Mouse (Mus musculus) kidney, adult 2 months (tissue): Measurements from ENCODE around the gene Gpr55. TPM values are rescaled to one million over a fixed set of nuclear protein-coding genes. Genes with fewer than 3 reads are reported as not detected.

ENCODE experiments used
- DNase-seq: peaks from one replicate; pipeline ENCODE4 v3.0.0; 2021
- H3K27ac ChIP-seq: fragments of 200-500 bp; 2 replicates; pipeline ENCODE4 v1.5.1; 2012; ENCODE audit warnings: low read depth, low read length, control low read depth, inconsistent platforms; ENCODE audit not compliant: insufficient read depth
- H3K27me3 ChIP-seq: fragments of 200-500 bp; replicated peaks from 2 replicates; pipeline ENCODE4 v1.6.1; 2012; ENCODE audit warnings: mild to moderate bottlenecking, moderate library complexity, low read length, inconsistent platforms; ENCODE audit not compliant: control insufficient read depth, insufficient read depth
- H3K36me3 ChIP-seq: fragments of 200-500 bp; 2 replicates; pipeline ENCODE4 v1.6.1; 2012; ENCODE audit warnings: mild to moderate bottlenecking, moderate library complexity, low read length, inconsistent platforms; ENCODE audit not compliant: control insufficient read depth, insufficient read depth
- H3K4me1 ChIP-seq: fragments of 200-500 bp; 2 replicates; pipeline ENCODE4 v1.6.1; 2011; ENCODE audit warnings: low read length; ENCODE audit not compliant: control insufficient read depth, insufficient read depth
- H3K4me3 ChIP-seq: fragments of 200-500 bp; 2 replicates; pipeline ENCODE4 v1.5.1; 2011; ENCODE audit warnings: mild to moderate bottlenecking, low read depth, low read length, control low read depth; ENCODE audit not compliant: insufficient read depth
- CTCF ChIP-seq: fragments of 200-500 bp; conservative IDR thresholded peaks from 2 replicates; pipeline ENCODE4 v1.5.1; 2011; ENCODE audit warnings: low read depth, mild to moderate bottlenecking, control low read depth, low read length, moderate library complexity, mixed read lengths; ENCODE audit not compliant: insufficient read depth, insufficient read length
- POLR2A ChIP-seq: fragments of 200-500 bp; IDR thresholded peaks from one replicate; pipeline ENCODE4 v1.6.1; 2011; ENCODE audit warnings: low read depth, low read length, control low read depth
- WGBS: fragments of 180-500 bp; shearing (Covaris S2); methylation state at CpG from one replicate; pipeline ENCODE4 v1.1.7; 2018; 5-methylcytosine and 5-hydroxymethylcytosine counted together
- polyA plus RNA-seq: library from polyadenylated mRNA; depleted of rRNA; stranded (reverse); fragments of >200 nt; gene quantifications from 2 replicates; pipeline ENCODE4 v1.2.3, GENCODE M21; 2012

Gene Gpr55
- polyA plus RNA-seq, 1 experiment, result not detected

DNA sequence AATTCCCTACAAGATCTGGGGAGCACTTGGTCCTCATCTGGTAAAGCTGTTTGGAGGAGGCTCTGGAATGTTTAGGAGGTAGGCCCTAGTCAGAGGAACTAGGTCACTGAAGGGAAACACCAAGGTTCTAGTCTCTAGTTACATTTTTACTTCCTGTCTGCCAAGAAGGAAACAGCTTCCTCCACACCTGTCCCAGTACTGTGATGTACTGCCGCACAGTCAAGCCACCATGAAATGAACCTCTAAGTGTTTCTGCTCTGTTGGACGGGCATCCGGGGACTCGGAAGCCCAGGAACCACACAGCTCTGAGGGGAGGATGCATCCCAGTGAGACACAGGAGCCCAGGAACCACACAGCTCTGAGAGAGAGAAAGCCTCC is 32.1 kb downstream of the Gpr55 start:
- WGBS, result 30% methylated on average over 4 of the region's 4 CpGs
- Histone ChIP-seq H3K27ac (no peak overlapping the region), H3K4me3 (no peak overlapping the region), H3K27me3 (no peaks in the 10 kb centered on the region), H3K36me3 (no peaks in the 10 kb centered on the region), H3K4me1 (0 out of 2 replicates have a peak, but pooled peaks cover 3% of the 10 kb centered on the region)
- DNase-seq, result no peak
- TF ChIP-seq CTCF (no peak), POLR2A (no peak)

DNA sequence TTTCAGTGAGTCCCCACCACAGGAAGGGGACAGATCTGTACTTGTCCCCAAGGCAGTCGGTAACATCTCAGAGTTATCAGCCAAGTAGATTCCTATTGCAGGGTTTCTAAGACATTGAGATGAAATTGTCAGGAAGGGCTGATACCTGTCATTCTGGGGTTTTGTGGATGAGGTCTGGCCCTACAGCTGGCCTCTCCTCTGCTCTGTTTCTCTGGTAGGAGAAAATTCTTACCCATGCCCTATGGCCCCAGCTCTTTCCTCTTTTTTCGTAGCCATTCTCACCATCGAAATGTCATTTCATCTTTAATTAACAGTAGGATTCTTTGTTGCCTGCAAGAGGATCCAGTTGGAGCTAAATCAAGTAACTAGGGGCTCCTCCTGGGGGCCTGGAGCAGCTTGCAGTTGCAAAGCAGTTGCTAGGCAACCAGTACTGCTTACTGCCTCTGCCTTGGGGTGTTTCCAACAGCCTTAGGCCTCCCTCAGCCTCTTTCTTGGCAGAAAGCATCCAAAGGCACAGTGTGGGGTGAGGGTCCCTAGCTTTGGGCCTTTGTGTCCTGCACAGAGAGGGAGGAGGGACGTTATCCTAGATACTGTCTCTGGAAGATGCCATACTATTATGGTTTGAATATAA is 32.6 kb downstream of the Gpr55 start, which contains the start of gene 4933407L21Rik:
Gene 4933407L21Rik (plus strand): TSS at position 427 of the 631 bp plus-strand sequence.
- Histone ChIP-seq H3K27me3 (no peaks in the 10 kb centered on the region), H3K27ac (no peak within 1 kb of the TSS), H3K4me1 (0 out of 2 replicates have a peak, but pooled peaks cover 1% of the 10 kb centered on the region), H3K4me3 (no peak within 1 kb of the TSS), H3K36me3 (no peaks in the 10 kb centered on the region)
- no peak for DNase-seq
- TF ChIP-seq POLR2A (no peak), CTCF (no peak)
- 40% methylated on average over 4 of the region's 4 CpGs for WGBS

DNA sequence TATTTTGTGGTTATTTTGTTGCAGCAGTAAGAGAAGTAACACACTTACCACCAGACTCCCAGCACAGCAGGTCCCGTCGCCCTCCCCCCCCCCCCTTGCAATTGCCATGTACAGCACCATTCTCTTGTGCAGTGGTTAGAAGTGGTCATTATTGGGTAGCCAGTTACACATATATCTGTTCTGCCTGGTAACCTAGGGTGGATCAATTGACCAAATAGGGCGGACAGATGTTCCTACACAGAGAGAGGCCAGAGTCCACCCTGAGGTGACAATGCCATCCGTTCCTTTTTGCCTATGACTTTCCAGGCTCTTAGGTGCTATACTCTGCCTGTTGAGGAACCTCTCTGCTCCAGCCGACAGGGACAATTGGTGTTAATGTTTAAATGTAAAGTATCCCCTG is 35.6 kb downstream of the Gpr55 start:
- DNase-seq, result no peak
- TF ChIP-seq CTCF (no peak), POLR2A (no peak)
- no peaks in the 10 kb centered on the region for H3K4me1 ChIP-seq
- WGBS, result 81% methylated on average over 5 of the region's 5 CpGs
- no peaks in the 10 kb centered on the region for H3K27me3 ChIP-seq
- H3K4me3 ChIP-seq, result no peak overlapping the region
- no peaks in the 10 kb centered on the region for H3K36me3 ChIP-seq
- H3K27ac ChIP-seq, result no peak overlapping the region

- H3K4me3 ChIP-seq, result no peak overlapping the region
- H3K27me3 ChIP-seq, result no peaks in the 10 kb centered on the region
- no peak for DNase-seq
- TF ChIP-seq POLR2A, result no peak
- TF ChIP-seq CTCF, result no peak
- 78% methylated on average over 5 of the region's 5 CpGs for WGBS
- H3K27ac ChIP-seq, result no peak overlapping the region
- H3K36me3 ChIP-seq, result no peaks in the 10 kb centered on the region
- no peaks in the 10 kb centered on the region for H3K4me1 ChIP-seq
These were observed 38.0 kb downstream of the Gpr55 start for GRCm38 (mm10) chr1:85922865-85923211.

DNA sequence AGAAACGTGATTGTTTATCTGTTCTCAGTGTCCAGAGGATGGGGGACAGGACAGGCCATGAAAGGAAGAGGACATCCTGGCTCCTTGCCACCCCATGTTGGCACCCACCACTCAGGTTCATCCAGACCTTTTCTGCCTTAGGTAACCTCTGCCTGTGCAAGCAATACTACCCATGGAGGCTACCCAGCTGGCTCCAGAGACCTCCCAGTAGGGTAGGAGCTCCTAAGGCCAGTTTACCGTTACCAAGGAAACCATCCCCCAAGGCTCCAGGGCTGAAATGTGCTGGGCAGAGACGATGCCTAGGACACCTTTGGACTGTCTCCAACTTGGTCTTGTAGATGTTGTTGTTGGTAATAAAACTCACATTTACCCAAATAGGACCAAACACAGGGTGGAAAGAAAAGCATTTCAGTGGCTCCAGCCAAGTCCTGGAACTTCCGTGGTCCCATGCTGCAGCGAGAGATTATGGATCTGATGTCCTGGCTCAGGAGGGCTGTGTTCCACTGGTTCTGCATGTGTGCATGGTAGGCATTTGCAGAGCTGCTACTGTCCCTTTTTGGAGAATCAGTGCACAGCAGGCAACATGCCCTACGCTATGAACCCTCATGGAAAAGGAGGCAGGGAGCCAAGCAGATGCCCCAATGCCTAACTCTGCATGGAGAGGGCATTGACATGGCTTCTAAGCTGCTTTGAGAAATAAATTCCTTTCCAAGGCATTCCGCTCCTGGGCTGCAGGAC is 38.5 kb downstream of the Gpr55 start:
- Histone ChIP-seq H3K27me3 (no peaks in the 10 kb centered on the region), H3K27ac (no peak overlapping the region), H3K4me1 (no peaks in the 10 kb centered on the region), H3K36me3 (no peaks in the 10 kb centered on the region), H3K4me3 (no peak overlapping the region)
- WGBS, result 66% methylated on average over 7 of the region's 7 CpGs
- no peak for TF ChIP-seq POLR2A
- TF ChIP-seq CTCF, result no peak
- DNase-seq, result no peak

DNA sequence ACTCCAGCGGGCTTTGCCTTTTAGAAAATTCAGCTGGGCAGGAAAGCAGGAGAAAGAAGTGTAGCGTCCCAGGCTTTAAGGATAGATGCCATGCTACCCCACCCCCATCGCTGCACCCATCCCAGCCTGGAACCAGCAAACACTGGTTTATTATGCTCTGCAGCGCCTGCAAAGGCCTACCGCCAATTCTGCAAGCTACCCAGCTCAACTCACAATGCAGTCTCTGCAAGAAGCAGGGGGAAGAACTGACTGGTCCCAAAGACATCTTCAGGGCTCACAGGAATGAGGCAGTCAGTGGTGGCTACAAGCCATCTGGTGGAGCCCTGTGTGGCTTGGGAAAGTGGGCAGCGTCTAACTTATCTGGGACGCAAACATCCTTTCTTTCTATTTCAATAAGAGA is 39.1 kb downstream of the Gpr55 start:
- Histone ChIP-seq H3K4me1 (no peaks in the 10 kb centered on the region), H3K27me3 (no peaks in the 10 kb centered on the region), H3K36me3 (no peaks in the 10 kb centered on the region), H3K27ac (no peak overlapping the region), H3K4me3 (no peak overlapping the region)
- DNase-seq, result no peak
- 87% methylated on average over 7 of the region's 7 CpGs for WGBS
- TF ChIP-seq POLR2A (no peak), CTCF (no peak)

DNA sequence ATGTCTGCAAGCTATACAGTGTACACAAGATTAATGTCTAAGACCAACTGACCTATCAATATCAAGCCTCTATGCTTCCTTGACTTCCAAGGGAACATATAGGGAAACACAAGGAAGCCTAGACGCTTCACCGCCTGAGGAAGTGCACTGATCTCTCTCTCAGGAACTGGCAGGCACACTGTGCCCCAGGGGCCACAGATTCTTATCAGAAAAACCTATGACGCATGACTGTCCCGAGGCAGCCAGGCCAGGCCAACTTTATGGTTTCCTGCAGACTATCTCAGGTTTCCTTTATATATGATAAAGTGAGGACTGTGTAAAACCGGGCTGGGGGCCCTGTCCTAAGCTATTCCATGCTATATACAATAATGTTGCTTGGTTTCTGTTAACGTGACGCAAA is 41.2 kb downstream of the Gpr55 start:
- no peak for DNase-seq
- H3K27me3 ChIP-seq, result no peaks in the 10 kb centered on the region
- no peak overlapping the region for H3K27ac ChIP-seq
- H3K4me3 ChIP-seq, result no peak overlapping the region
- no peaks in the 10 kb centered on the region for H3K4me1 ChIP-seq
- WGBS, result 49% methylated on average over 7 of the region's 7 CpGs
- H3K36me3 ChIP-seq, result no peaks in the 10 kb centered on the region
- TF ChIP-seq POLR2A (no peak), CTCF (no peak)
